Mouse (Mus musculus) frontal cortex, adult 2 months (tissue): ENCODE data around the gene Cd47. TPM values are rescaled to one million over a fixed set of nuclear protein-coding genes. Genes with fewer than 3 reads are reported as not detected.

Experiments used
- polyA plus RNA-seq: library from polyadenylated mRNA; depleted of rRNA; stranded (reverse); fragments of >200 nt; gene quantifications from 2 replicates; pipeline ENCODE4 v1.2.3, GENCODE M21; 2012; rRNA removed

Cd47 gene
- polyA plus RNA-seq, 1 experiment = 127 TPM

Other genes with a start within 250 kb of the Cd47 start
- 68.1 and 74.1 TPM in 2 replicates for gene Ift57, start 101.3 kb upstream of the Cd47 start, polyA plus RNA-seq